Mouse (Mus musculus): ENCODE results near the gene Amdhd2. TPM values are rescaled to one million over a fixed set of nuclear protein-coding genes. Genes with fewer than 3 reads are reported as not detected.

Gene Amdhd2
- polyA plus RNA-seq, 1 experiment from 2014 or later = 27.1 TPM

- WGBS = 90% methylated on average over 1 of the region's 1 CpGs
- Histone ChIP-seq H3K27me3 (replicated peaks; ENCODE audit: control insufficient read depth, insufficient read depth, low read length) (no peaks in the 10 kb centered on the region), H3K4me2 (ENCODE audit: low read length) (no peak overlapping the region), H3K4me3 (ENCODE audit: low read depth, low read length) (no peak overlapping the region), H3K9me3 (ENCODE audit: control insufficient read depth, low read length) (no peaks in the 10 kb centered on the region), H3K9ac (ENCODE audit: low read length) (no peak overlapping the region), H3K36me3 (ENCODE audit: control insufficient read depth, insufficient read depth, low read length) (no peaks in the 10 kb centered on the region), H3K27ac (ENCODE audit: low read depth) (no peak overlapping the region), H3K4me1 (replicated peaks; ENCODE audit: control insufficient read depth, insufficient read depth, low read length) (no peaks in the 10 kb centered on the region)
- DNase-seq (ENCODE audit: low spot score) (no peak), ATAC-seq (replicated peaks; ENCODE audit: low FRiP score, low TSS enrichment, low read depth) (no peak)
Measured at GRCm38 (mm10) chr17:24127592-24127991, 36.0 kb downstream of the Amdhd2 start.

GRCm38 (mm10) chr17:24126801-24127200, 36.8 kb downstream of the Amdhd2 start:
- Histone ChIP-seq H3K27me3 (replicated peaks; ENCODE audit: control insufficient read depth, insufficient read depth, low read length) (no peaks in the 10 kb centered on the region), H3K4me1 (replicated peaks; ENCODE audit: control insufficient read depth, insufficient read depth, low read length) (no peaks in the 10 kb centered on the region), H3K9ac (ENCODE audit: low read length) (no peak overlapping the region), H3K27ac (ENCODE audit: low read depth) (no peak overlapping the region), H3K4me3 (ENCODE audit: low read depth, low read length) (no peak overlapping the region), H3K4me2 (ENCODE audit: low read length) (no peak overlapping the region), H3K9me3 (ENCODE audit: control insufficient read depth, low read length) (no peaks in the 10 kb centered on the region), H3K36me3 (ENCODE audit: control insufficient read depth, insufficient read depth, low read length) (no peaks in the 10 kb centered on the region)
- WGBS = 84% methylated on average over 3 of the region's 3 CpGs
- no peak for DNase-seq (ENCODE audit: low spot score)
- ATAC-seq (replicated peaks; ENCODE audit: low FRiP score, low TSS enrichment, low read depth) = no peak

GRCm38 (mm10) chr17:24119446-24119845, 44.1 kb downstream of the Amdhd2 start:
- 87% methylated on average over 3 of the region's 3 CpGs for WGBS
- H3K4me3 ChIP-seq (ENCODE audit: low read depth, low read length) = no peak overlapping the region
- H3K4me2 ChIP-seq (ENCODE audit: low read length) = no peak overlapping the region
- ATAC-seq (replicated peaks; ENCODE audit: low FRiP score, low TSS enrichment, low read depth) (no peak), DNase-seq (ENCODE audit: low spot score) (no peak)
- H3K9ac ChIP-seq (ENCODE audit: low read length) = no peak overlapping the region
- no peak overlapping the region for H3K27ac ChIP-seq (ENCODE audit: low read depth)
- no peaks in the 10 kb centered on the region for H3K4me1 ChIP-seq (replicated peaks; ENCODE audit: control insufficient read depth, insufficient read depth, low read length)
- H3K27me3 ChIP-seq (replicated peaks; ENCODE audit: control insufficient read depth, insufficient read depth, low read length) = no peaks in the 10 kb centered on the region
- no peaks in the 10 kb centered on the region for H3K9me3 ChIP-seq (ENCODE audit: control insufficient read depth, low read length)
- H3K36me3 ChIP-seq (ENCODE audit: control insufficient read depth, insufficient read depth, low read length) = no peaks in the 10 kb centered on the region

- ATAC-seq (replicated peaks; ENCODE audit: low FRiP score, low TSS enrichment, low read depth) (no peak), DNase-seq (ENCODE audit: low spot score) (no peak)
- Histone ChIP-seq H3K4me3 (ENCODE audit: low read depth, low read length) (no peak overlapping the region), H3K4me1 (replicated peaks; ENCODE audit: control insufficient read depth, insufficient read depth, low read length) (no peaks in the 10 kb centered on the region; the same call in 1 of the 2 replicates), H3K27me3 (replicated peaks; ENCODE audit: control insufficient read depth, insufficient read depth, low read length) (no peaks in the 10 kb centered on the region), H3K36me3 (ENCODE audit: control insufficient read depth, insufficient read depth, low read length) (peaks cover 29% of the 10 kb centered on the region), H3K9me3 (ENCODE audit: control insufficient read depth, low read length) (no peaks in the 10 kb centered on the region), H3K9ac (ENCODE audit: low read length) (no peak overlapping the region), H3K27ac (ENCODE audit: low read depth) (no peak overlapping the region), H3K4me2 (ENCODE audit: low read length) (no peak overlapping the region)
- 90% methylated on average over 4 of the region's 4 CpGs for WGBS
Measured at GRCm38 (mm10) chr17:24113031-24113430, 50.5 kb downstream of the Amdhd2 start.

GRCm38 (mm10) chr17:24111256-24111655, 52.3 kb downstream of the Amdhd2 start:
- Histone ChIP-seq H3K4me2 (ENCODE audit: low read length) (no peak overlapping the region), H3K27ac (ENCODE audit: low read depth) (no peak overlapping the region), H3K9ac (ENCODE audit: low read length) (no peak overlapping the region), H3K27me3 (replicated peaks; ENCODE audit: control insufficient read depth, insufficient read depth, low read length) (no peaks in the 10 kb centered on the region), H3K36me3 (ENCODE audit: control insufficient read depth, insufficient read depth, low read length) (peaks cover 46% of the 10 kb centered on the region), H3K4me3 (ENCODE audit: low read depth, low read length) (no peak overlapping the region), H3K9me3 (ENCODE audit: control insufficient read depth, low read length) (no peaks in the 10 kb centered on the region), H3K4me1 (replicated peaks; ENCODE audit: control insufficient read depth, insufficient read depth, low read length) (no peaks in the 10 kb centered on the region; the same call in 1 of the 2 replicates)
- ATAC-seq (replicated peaks; ENCODE audit: low FRiP score, low TSS enrichment, low read depth) (no peak), DNase-seq (ENCODE audit: low spot score) (no peak)
- 75% methylated on average over 1 of the region's 1 CpGs for WGBS

GRCm38 (mm10) chr17:24108896-24109295, 54.7 kb downstream of the Amdhd2 start:
- WGBS = 68% methylated on average over 1 of the region's 1 CpGs

More at GRCm38 (mm10) chr17:24108896-24109295, 54.7 kb downstream of the Amdhd2 start:
- no peak overlapping the region for H3K4me2 ChIP-seq (ENCODE audit: low read length)
- H3K36me3 ChIP-seq (ENCODE audit: control insufficient read depth, insufficient read depth, low read length) = peaks cover 62% of the 10 kb centered on the region
- H3K9ac ChIP-seq (ENCODE audit: low read length) = no peak overlapping the region
- no peak overlapping the region for H3K27ac ChIP-seq (ENCODE audit: low read depth)
- no peak for DNase-seq (ENCODE audit: low spot score)
- no peak overlapping the region for H3K4me3 ChIP-seq (ENCODE audit: low read depth, low read length)
- H3K4me1 ChIP-seq (replicated peaks; ENCODE audit: control insufficient read depth, insufficient read depth, low read length) = no peaks in the 10 kb centered on the region; the same call in 1 of the 2 replicates
- ATAC-seq (replicated peaks; ENCODE audit: low FRiP score, low TSS enrichment, low read depth) = no peak
- H3K27me3 ChIP-seq (replicated peaks; ENCODE audit: control insufficient read depth, insufficient read depth, low read length) = no peaks in the 10 kb centered on the region
- H3K9me3 ChIP-seq (ENCODE audit: control insufficient read depth, low read length) = no peaks in the 10 kb centered on the region

Other genes with a start within 250 kb of the Amdhd2 start
- not detected in 2 replicates for gene Dcpp3, start 246.3 kb downstream of the Amdhd2 start, polyA plus RNA-seq (2014; fragmentation: Nextera tagmentation; extraction: Ambion mirVana)
- not detected in 2 replicates for gene Sbp, start 222.1 kb downstream of the Amdhd2 start, polyA plus RNA-seq (2014; fragmentation: Nextera tagmentation; extraction: Ambion mirVana)
- gene Sbpl, start 208.5 kb downstream of the Amdhd2 start, polyA plus RNA-seq (2014; fragmentation: Nextera tagmentation; extraction: Ambion mirVana) = not detected in 2 replicates
- 0.12 TPM in 1 of 2 replicates, not detected in the other for gene Prss30, start 183.2 kb downstream of the Amdhd2 start, polyA plus RNA-seq (2014; fragmentation: Nextera tagmentation; extraction: Ambion mirVana)
- gene Prss22, start 165.7 kb downstream of the Amdhd2 start, polyA plus RNA-seq (2014; fragmentation: Nextera tagmentation; extraction: Ambion mirVana) = not detected in 2 replicates
- gene Prss27, start 125.6 kb downstream of the Amdhd2 start, polyA plus RNA-seq (2014; fragmentation: Nextera tagmentation; extraction: Ambion mirVana) = 0.28 and 0.43 TPM in 2 replicates
- gene Kctd5, start 90.3 kb downstream of the Amdhd2 start, polyA plus RNA-seq (2014; fragmentation: Nextera tagmentation; extraction: Ambion mirVana) = 52.8 and 61.2 TPM in 2 replicates
- 35.3 and 39.2 TPM in 2 replicates for gene Pdpk1, start 12.8 kb downstream of the Amdhd2 start, polyA plus RNA-seq (2014; fragmentation: Nextera tagmentation; extraction: Ambion mirVana)
- gene Atp6v0c, start 5.9 kb upstream of the Amdhd2 start, polyA plus RNA-seq (2014; fragmentation: Nextera tagmentation; extraction: Ambion mirVana) = 556 and 564 TPM in 2 replicates
- gene Tbc1d24, start 41.8 kb upstream of the Amdhd2 start, polyA plus RNA-seq (2014; fragmentation: Nextera tagmentation; extraction: Ambion mirVana) = 4.8 and 5.8 TPM in 2 replicates
- gene Ntn3, start 45.8 kb upstream of the Amdhd2 start, polyA plus RNA-seq (2014; fragmentation: Nextera tagmentation; extraction: Ambion mirVana) = 7.8 and 8.7 TPM in 2 replicates
- 13.5 and 14.4 TPM in 2 replicates for gene Tedc2, start 57.1 kb upstream of the Amdhd2 start, polyA plus RNA-seq (2014; fragmentation: Nextera tagmentation; extraction: Ambion mirVana)
- 59.8 and 65.5 TPM in 2 replicates for gene Ccnf, start 87.7 kb upstream of the Amdhd2 start, polyA plus RNA-seq (2014; fragmentation: Nextera tagmentation; extraction: Ambion mirVana)
- not detected in 2 replicates for gene Abca17, start 187.3 kb upstream of the Amdhd2 start, polyA plus RNA-seq (2014; fragmentation: Nextera tagmentation; extraction: Ambion mirVana)
- 12.8 and 15.5 TPM in 2 replicates for gene Abca3, start 188.2 kb upstream of the Amdhd2 start, polyA plus RNA-seq (2014; fragmentation: Nextera tagmentation; extraction: Ambion mirVana)